Mouse (Mus musculus) right cerebral cortex, postnatal 4 days (tissue): ENCODE data around the gene Card6.

Experiments
- DNase-seq: peaks from one replicate; pipeline ENCODE4 v3.0.0-alpha.2; 2022

Card6 gene

GRCm38 (mm10) chr15:5129111-5129805 lies 20.9 kb upstream of the Card6 start:
- no peak for DNase-seq

GRCm38 (mm10) chr15:5128176-5128940 lies 20.0 kb upstream of the Card6 start:
- no peak for DNase-seq

GRCm38 (mm10) chr15:5127487-5127886 lies 19.1 kb upstream of the Card6 start:
- DNase-seq: no peak

GRCm38 (mm10) chr15:5126456-5126855 lies 18.1 kb upstream of the Card6 start:
- DNase-seq: no peak

GRCm38 (mm10) chr15:5121535-5122313 lies 13.4 kb upstream of the Card6 start:
- no peak for DNase-seq

- no peak for DNase-seq
These were observed 11.4 kb upstream of the Card6 start for GRCm38 (mm10) chr15:5119707-5120106.

GRCm38 (mm10) chr15:5119192-5119591 lies 10.9 kb upstream of the Card6 start:
- DNase-seq: no peak

- DNase-seq: no peak
These were observed 10.3 kb upstream of the Card6 start for GRCm38 (mm10) chr15:5118626-5119025.

GRCm38 (mm10) chr15:5117031-5117601 lies 8.8 kb upstream of the Card6 start:
- DNase-seq: no peak

GRCm38 (mm10) chr15:5116270-5117030 lies 8.1 kb upstream of the Card6 start, which contains the start of gene Rpl37:
Gene Rpl37 (plus strand): TSS chr15:5116645.
- peak; percentile 99 for DNase-seq

GRCm38 (mm10) chr15:5115173-5115572 lies 6.8 kb upstream of the Card6 start:
- no peak for DNase-seq

- DNase-seq: no peak
These were observed 4.3 kb upstream of the Card6 start for GRCm38 (mm10) chr15:5112651-5113050.

- no peak for DNase-seq
These were observed 309 bp upstream of the Card6 start for GRCm38 (mm10) chr15:5108655-5109040.

- DNase-seq: no peak
These were observed 2.0 kb downstream of the Card6 start for GRCm38 (mm10) chr15:5106293-5106692.

GRCm38 (mm10) chr15:5105891-5106290 lies 2.4 kb downstream of the Card6 start:
- no peak for DNase-seq

GRCm38 (mm10) chr15:5102312-5102711 lies 6.0 kb downstream of the Card6 start:
- DNase-seq: no peak

- no peak for DNase-seq
These were observed 11.0 kb downstream of the Card6 start for GRCm38 (mm10) chr15:5097376-5097775.

GRCm38 (mm10) chr15:5095534-5096301 lies 12.6 kb downstream of the Card6 start:
- DNase-seq: no peak

GRCm38 (mm10) chr15:5090131-5090530 lies 18.2 kb downstream of the Card6 start:
- DNase-seq: no peak

- DNase-seq: no peak
These were observed 19.3 kb downstream of the Card6 start for GRCm38 (mm10) chr15:5088850-5089608.

- DNase-seq: no peak
These were observed 22.2 kb downstream of the Card6 start for GRCm38 (mm10) chr15:5086162-5086561.
